Mouse (Mus musculus): ENCODE measurements around the gene Prpf38b. TPM values are rescaled to one million over a fixed set of nuclear protein-coding genes. Genes with fewer than 3 reads are reported as not detected.
"Not testable (repeated sequence)": the region's sequence is repeated elsewhere in the genome, so short reads cannot be mapped to it uniquely, and the experiment has no call there.

Gene Prpf38b
- total RNA-seq, 2 experiments from 2014 or later, result 52.8 to 65.7 TPM

DNA sequence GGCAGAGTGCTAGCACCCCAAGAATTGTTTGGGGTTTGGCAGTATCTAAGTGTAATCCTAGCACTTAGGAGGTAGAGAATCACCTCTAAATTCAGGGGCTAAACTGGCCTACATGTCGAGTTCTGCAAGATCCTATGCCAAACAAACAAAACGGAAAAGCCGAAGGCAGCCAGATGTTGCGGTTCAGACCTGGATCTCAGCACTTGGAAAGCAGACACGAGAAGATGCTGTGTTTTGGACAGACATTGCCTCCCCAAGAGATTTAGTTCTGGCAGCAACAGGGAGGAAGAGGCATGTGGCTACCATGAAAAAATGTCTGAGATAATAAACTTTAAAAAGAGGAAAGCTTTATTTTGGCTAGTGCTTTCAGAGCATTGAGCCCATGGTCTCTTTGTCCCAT, 10.8 kb downstream of the Prpf38b start:
- no peak for DNase-seq

- no peak for DNase-seq
Measured at GRCm38 (mm10) chr3:108900147-108900546, 11.4 kb downstream of the Prpf38b start.

- no peak for DNase-seq
Measured at GRCm38 (mm10) chr3:108898640-108899039, 12.9 kb downstream of the Prpf38b start.

DNA sequence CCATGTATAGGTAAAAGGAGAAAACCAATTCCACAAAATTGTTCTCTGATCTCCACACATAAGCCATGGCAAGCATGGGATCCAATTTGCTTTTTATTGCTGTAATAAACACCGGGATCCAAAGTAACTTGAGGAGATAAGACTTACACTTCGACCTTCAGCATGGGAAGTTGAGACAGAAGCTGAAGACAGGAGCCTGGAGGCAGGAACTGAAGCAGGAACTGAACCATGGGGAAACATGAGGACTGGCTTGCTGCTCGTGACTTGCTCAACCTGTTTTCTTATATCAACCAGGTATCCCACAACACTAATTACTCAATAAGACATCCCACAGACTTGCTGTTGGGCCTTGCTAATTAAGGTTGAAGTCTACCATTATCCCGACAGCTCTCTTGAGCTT, 18.6 kb downstream of the Prpf38b start:
- DNase-seq, result no peak

DNA sequence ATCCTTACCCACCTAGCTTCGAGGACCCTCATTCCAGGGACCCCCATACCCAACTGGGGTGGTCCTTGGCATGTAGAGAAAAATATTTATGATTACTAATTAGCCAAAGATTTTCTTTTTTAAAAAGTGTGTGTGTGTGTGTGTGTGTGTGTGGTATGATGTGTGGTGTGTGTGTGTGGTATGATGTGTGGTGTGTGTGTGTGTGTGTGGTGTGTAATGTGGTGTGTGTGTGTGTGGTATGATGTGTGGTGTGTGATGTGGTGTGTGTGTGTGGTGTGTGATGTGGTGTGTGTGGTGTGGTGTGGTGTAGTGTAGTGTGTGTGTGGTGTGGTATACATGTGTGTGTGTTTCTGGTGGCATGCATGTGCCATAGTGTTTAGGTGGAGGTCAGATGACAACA, 19.4 kb downstream of the Prpf38b start:
- DNase-seq, result no peak

- no peak for DNase-seq
Measured at GRCm38 (mm10) chr3:108889908-108890307, 21.6 kb downstream of the Prpf38b start, which contains the start of gene Fndc7. TSS of gene Fndc7 (minus strand) at chr3:108890008.

- no peak for DNase-seq
Measured at GRCm38 (mm10) chr3:108887618-108887975, 23.9 kb downstream of the Prpf38b start.

DNA sequence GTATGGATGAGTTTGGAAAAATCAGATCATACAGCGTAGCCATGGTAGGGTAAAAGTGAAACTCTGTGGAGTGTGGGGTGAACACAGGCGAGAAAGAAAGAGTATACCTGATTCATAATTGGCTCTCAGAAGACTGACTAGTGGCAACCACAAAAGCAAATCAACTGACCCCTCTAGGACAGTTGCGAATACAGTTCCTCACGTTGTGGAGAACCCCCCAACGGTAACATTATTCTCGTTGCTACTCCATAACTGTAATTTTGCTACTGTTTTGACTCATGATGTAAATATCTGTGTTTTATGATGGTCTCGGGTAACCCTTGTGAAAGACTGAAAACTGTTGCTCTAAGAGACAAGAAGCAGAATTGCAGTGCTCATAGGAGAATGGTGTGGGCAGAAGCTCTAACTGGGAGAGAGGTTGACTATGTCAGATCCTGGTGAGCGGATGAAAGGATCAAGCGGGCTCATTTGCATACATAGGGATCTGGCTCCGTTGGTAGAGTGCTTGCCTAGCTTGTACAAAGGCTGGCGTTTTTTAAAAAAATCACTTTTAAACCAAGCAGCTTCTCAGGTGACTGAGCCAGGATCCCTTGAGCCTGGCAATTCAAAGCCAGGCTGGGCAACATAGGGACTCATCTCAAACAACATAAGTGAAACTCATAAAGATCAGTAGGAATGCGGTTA, 24.5 kb downstream of the Prpf38b start:
- no peak for DNase-seq

DNA sequence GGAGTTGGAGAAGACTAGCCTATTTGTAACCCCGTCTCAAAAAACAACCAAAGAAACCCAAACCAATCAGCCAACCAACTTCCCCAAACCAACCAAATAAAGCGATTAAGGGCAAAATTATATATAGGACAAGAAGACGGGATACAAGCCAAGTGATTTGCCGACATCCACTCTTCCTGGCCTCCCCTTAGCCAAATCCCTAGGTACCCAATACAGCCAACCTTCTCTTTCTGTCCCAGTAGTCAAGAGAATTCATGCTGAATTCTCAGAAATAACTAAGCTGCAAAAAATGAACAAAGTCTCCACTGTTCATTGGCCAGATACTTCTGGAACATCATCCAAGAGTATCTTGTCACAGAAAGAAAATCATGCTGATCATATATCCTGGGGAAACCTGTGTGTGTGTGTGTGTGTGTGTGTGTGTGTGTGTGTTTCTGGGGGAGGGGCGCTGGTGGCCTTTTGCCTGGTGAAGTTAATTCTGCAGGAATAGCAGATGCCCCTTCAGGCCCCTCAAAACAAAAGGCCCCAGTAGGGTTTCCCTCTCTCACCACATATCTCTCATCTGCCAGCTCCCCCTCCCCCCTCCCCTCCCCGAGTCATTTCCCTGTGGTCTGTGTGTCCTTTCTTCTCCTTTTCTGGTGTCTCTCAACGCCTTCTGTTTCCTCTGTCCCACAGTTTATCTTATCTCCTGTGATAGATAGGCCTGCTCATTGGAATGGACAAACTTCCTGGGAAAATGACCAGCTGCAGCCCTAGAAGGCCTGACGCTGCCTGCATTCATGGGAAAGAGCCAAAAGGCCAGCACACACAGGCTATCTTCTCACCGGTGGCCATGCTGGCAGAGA, 25.6 kb downstream of the Prpf38b start:
- DNase-seq, result no peak

GRCm38 (mm10) chr3:108884706-108885289, 26.7 kb downstream of the Prpf38b start:
- DNase-seq, result no peak

GRCm38 (mm10) chr3:108883067-108883466, 28.5 kb downstream of the Prpf38b start:
- no peak for DNase-seq

- DNase-seq, result not testable (repeated sequence)
Measured at GRCm38 (mm10) chr3:108881873-108882272, 29.7 kb downstream of the Prpf38b start.

GRCm38 (mm10) chr3:108880544-108881507, 30.7 kb downstream of the Prpf38b start:
- peak; percentile 61 for DNase-seq

DNA sequence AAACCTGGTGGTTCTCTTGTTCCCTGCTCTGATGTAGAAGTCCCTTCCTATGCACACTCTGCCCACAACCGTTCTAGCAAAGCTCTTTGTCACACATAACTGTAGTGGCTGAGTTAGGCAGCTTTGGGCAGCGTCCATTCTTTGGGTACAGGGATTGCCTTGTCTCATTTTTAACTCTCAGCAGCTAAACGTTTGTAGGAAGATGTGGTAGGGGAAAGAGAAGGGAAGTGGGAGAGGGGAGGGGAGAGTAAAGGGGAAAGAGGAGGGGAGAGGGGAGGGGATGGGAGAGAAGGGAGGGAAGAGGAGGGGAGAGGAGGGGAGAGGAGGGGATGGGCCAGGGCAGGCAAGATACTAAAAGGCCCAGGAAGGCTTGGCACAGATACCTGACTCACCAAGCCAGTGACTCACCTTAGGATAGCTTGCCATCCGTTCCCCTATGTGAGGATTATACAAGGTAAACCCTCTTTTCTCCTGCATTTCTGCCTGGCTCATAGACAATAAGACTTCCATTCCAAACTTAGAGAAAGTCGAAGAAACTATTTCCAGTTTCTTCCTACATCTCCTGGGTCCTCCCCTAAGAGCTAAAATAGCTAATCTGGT, 31.6 kb downstream of the Prpf38b start:
- no peak for DNase-seq

DNA sequence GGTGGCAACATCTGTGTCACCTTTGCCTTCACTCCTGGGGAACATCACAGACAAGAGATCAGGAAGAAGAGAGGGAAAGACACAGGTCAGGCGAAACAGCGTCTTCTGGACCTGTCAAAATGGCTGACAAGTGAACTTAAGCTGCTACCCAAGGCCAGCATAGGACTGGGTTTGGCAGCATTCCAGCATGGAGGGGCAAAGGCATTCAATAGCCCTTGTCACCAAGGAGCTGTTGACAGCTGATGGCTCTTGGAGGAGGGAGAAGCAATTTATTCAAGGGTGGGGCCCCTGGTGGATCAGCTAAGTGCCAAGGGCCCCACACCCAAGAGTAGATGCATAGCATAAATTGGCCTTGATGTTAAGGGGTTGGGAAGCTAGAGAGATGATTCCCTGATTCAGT, 32.4 kb downstream of the Prpf38b start:
- no peak for DNase-seq

DNA sequence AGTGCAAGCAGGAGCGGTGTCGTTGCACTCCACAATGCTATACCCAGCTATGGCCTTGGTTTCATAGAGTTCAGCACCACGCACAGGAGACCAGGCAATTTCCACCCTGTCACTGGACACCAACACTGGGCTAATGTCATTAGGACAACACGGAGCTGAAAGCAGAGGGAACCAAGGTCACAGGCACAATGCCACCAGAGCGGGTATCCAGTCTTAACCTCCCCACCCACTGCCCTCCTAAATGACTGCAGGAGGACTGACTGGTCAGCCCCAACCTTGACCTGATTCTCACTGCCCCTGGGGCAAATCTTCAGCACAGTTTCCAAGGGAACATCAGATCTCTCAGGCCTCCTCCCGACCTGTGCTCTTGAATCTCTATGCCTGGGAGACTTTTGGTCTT, 40.9 kb downstream of the Prpf38b start:
- DNase-seq, result peak; percentile 49

DNA sequence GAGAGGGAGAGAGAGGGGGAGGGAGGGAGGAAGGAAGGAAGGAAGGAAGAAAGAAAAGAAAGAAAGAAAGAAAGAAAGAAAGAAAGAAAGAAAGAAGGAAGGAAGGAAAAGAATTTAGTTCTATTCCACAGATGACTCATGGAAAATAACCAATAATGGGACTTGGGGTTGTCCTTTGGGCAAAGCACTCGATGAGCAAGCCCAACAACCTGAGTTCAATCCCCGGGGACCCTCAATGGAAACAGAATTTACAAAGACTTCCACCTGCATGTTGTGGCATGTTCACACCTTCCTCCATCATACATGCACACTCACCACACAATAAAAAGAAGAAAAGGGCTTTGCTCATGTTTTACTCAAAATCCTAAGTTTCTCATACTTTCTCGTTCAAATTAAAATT, 44.1 kb downstream of the Prpf38b start:
- no peak for DNase-seq

GRCm38 (mm10) chr3:108865676-108866075, 45.9 kb downstream of the Prpf38b start:
- no peak for DNase-seq

- DNase-seq, result no peak
Measured at GRCm38 (mm10) chr3:108865129-108865528, 46.4 kb downstream of the Prpf38b start.

- no peak for DNase-seq
Measured at GRCm38 (mm10) chr3:108863091-108863490, 48.4 kb downstream of the Prpf38b start.

DNA sequence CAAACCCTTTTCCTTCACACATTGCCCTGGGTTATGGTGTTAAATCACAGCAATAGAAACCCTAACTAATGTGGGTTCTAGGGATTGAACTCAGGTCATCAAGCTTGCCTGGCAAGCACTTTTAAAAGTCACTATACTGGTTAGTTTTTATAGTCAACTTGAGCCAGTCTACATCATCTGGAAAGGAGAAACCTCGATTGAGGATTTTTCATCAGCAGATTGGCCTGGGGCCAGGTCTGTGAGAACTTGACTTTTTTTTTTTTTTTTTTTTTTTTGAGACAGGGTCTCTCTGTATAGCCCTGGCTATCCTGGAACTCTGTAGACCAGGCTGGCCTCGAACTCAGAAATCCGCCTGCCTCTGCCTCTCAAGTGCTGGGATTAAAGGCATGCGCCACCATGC, 49.2 kb downstream of the Prpf38b start:
- DNase-seq, result not testable (repeated sequence)

GRCm38 (mm10) chr3:108860786-108861185, 50.7 kb downstream of the Prpf38b start:
- no peak for DNase-seq

All from adrenal gland, postnatal 10 days (tissue).